Mouse (Mus musculus) left cerebral cortex, adult 9 months (tissue): ENCODE results near the gene Zfp69.

Experiments
- DNase-seq, 2 experiments: peaks; one replicate each; pipeline ENCODE4 v3.0.0; 2022; ENCODE audit warnings: low spot score in 2 of 2

Zfp69 gene

GRCm38 (mm10) chr4:120885208-120886120 lies 66.0 kb downstream of the Zfp69 start:
- DNase-seq: no peak

GRCm38 (mm10) chr4:120882002-120882625 lies 69.4 kb downstream of the Zfp69 start:
- DNase-seq: peak in 1 of 2 experiments; percentile 53

DNA sequence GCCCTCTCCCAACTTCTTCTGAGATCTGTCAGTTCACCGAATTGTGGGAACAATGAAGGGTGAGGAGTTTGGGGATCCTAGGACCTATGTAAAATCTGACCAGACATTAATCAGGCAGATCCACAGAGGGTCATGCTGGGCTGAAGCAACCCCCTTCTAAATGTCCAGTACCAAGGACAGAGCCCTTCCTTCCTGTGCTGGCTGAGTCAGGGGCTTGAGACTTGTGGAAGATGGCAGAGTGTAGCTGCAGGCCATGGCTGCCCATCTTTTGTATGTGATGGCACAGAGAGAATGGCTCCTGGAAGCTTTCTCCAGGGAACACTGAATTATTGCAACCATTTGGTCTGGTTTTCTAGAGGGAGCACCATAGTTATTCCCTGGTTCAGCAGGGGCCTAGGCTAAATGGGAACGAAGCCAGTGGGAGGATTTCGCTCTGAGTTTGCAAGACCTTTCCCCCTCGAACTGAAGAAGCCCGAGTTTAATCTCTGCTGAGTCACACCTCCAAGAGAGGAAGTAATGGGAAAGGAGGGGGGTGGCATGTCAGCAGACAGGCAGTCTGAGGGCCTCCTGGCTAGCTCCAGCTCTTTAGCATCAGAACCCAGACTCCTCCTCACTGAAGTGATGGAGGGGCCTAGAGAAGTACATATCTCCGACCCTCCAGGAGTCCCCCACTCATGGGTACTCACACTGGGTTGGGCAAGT lies 70.6 kb downstream of the Zfp69 start:
- DNase-seq: no peak
